Mouse (Mus musculus): ENCODE data around the gene Zar1l. TPM values are rescaled to one million over a fixed set of nuclear protein-coding genes. Genes with fewer than 3 reads are reported as not detected.
A peak's percentile ranks its signal among the peaks of the same experiment; 100 is the strongest.

Zar1l gene
- not detected for total RNA-seq (2018; cell fraction: chromatin; rRNA removed)
- not detected for total RNA-seq (2018; cell fraction: cytosol; rRNA removed)
- not detected for total RNA-seq (2018; cell fraction: nucleus; rRNA removed)
- not detected in 3 replicates for polyA plus RNA-seq (2018)

DNA sequence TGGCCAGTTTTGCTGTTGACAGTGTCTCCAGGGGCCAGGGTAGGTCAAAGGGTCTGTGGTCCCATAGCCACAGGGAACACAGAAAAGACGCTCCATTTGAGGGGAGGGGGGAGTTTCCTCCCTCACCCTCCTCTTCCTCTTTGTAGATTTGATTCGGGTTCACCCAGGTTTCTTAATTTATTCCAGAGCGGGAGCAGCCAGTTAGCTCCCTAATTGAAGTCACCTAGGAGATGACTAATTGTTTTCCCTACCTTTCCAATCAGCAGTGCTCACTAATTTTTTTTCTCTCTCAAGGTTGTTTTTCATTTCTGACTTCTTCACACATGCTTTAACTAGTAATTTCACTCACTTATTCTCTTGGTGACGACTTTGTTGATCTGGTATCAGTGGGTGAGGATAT, at the start of gene Zar1l:
Zar1l (minus strand) TSS at position 101 of the 400 bp plus-strand sequence.
- 63% methylated on average over 4 of the region's 4 CpGs for WGBS (ENCODE audit: missing documents)
- no peaks in the 10 kb centered on the region for H3K79me2 ChIP-seq (ENCODE audit: inconsistent target)
- no peaks in the 10 kb centered on the region for H3K36me3 ChIP-seq (ENCODE audit: inconsistent target)
- H3K27ac ChIP-seq = no peak within 1 kb of the TSS
- H3K4me3 ChIP-seq (ENCODE audit: inconsistent target) = no peak within 1 kb of the TSS

DNA sequence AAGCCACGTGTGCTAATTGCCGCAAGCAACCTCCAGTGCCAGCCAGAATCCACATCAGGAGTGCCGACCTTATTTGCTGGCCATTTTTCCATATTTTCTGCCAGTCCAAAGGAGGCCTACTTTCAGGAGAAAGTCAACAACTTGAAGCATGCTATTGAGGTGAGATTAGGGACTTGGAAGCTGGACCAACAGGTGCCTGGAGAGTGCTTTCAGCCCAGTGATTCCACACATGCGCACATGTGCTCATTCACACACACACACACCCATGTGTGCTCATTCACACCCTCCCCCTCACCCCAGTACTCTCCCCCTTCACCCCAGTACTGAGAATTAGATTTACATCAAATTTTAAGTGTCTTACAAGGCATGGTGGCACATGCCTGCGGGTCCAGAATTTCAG, 49.0 kb upstream of the Zar1l start:
- Histone ChIP-seq H3K79me2 (ENCODE audit: inconsistent target) (no peaks in the 10 kb centered on the region), H3K36me3 (ENCODE audit: inconsistent target) (peaks cover 23% of the 10 kb centered on the region), H3K4me3 (ENCODE audit: inconsistent target) (no peak overlapping the region), H3K27ac (no peak overlapping the region)
- WGBS (ENCODE audit: missing documents) = 96% methylated on average over 5 of the region's 5 CpGs

DNA sequence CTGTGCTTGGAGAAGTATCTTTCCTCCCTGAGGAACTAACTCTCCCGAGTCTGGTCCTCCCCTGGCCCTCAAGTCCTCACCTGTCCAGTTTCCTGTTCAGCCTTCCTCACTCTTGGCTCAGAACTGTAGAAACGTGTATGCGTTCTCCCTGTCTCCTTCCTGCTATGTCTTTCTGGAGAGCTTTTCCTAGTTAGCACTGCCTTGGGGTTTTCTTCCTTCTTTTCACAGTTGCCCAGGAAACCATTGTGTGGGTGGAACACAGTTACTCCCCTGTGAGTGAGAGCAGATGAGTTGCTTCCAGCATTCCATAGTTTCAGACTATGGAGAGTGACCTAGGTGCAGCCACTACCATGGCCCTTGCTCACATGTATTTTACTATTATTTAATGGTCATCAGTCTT, 48.3 kb upstream of the Zar1l start:
- H3K36me3 ChIP-seq (ENCODE audit: inconsistent target) = peaks cover 18% of the 10 kb centered on the region; the same call in 1 of the 2 replicates
- H3K79me2 ChIP-seq (ENCODE audit: inconsistent target) = no peaks in the 10 kb centered on the region
- H3K4me3 ChIP-seq (ENCODE audit: inconsistent target) = no peak overlapping the region
- 78% methylated on average over 3 of the region's 3 CpGs for WGBS (ENCODE audit: missing documents)
- no peak overlapping the region for H3K27ac ChIP-seq

DNA sequence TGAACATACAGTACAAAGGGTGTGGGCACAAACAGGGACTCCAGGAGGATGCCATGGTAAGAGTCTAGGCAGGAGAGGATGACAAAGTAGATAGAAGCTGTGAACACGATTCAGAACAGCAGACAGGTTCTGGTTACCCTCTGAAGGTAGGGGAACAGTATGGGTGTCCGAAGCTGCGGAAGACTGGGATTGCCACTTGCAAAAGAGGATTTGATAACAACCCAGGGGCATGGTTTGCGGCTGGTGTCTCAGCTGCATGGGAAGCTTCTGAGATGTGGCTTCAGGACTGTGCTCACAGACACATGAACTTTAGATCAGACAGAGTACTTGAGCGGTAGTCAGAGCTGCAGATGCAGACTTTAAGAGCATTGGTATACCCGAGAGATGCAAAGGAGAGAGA, 46.5 kb upstream of the Zar1l start:
- Histone ChIP-seq H3K4me3 (ENCODE audit: inconsistent target) (no peak overlapping the region), H3K36me3 (ENCODE audit: inconsistent target) (peaks cover 8% of the 10 kb centered on the region; the same call in 1 of the 2 replicates), H3K79me2 (ENCODE audit: inconsistent target) (no peaks in the 10 kb centered on the region), H3K27ac (no peak overlapping the region)
- WGBS (ENCODE audit: missing documents) = 90% methylated on average over 6 of the region's 6 CpGs

DNA sequence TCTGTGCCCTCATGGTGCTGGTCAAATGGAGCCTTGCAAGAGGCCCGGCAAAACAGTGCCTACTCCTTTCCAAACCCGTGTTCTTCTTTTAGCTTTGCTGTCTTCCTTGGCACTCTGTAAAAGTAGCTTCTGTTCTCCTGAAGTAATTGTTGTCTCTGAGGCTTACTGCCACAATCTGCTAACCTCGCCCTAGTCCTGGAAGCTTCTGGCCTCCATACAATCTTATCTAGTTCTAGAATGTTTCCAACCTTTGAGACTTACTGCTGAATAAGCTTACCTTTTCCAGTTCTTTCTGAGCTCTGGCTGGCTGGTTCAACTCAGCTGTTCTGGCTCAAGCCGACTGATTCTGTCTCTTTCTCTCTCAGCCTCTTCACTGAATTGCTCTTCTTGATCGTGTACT, 43.8 kb upstream of the Zar1l start:
- Histone ChIP-seq H3K79me2 (ENCODE audit: inconsistent target) (no peaks in the 10 kb centered on the region), H3K36me3 (ENCODE audit: inconsistent target) (no peaks in the 10 kb centered on the region), H3K4me3 (ENCODE audit: inconsistent target) (no peak overlapping the region), H3K27ac (no peak overlapping the region)
- 93% methylated on average over 5 of the region's 5 CpGs for WGBS (ENCODE audit: missing documents)

DNA sequence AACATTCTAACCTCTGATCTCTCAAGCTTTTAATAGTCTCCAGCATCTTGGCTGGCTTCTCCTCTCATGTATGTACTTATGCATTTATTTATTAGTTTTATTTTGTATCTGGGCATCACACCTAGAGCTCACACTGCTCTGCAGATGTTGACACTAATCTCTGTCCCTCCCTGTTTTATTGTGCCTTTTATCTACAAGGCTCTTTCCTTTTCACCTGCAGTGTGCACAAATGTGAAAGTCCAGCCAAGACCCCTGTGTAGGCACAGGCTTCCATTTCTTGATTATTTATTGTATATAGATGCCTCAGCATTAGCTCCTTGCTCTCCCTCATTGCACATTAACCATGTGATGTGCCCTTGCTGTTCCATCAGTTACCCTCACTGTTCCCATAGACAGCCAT, 43.4 kb upstream of the Zar1l start:
- Histone ChIP-seq H3K27ac (no peak overlapping the region), H3K36me3 (ENCODE audit: inconsistent target) (no peaks in the 10 kb centered on the region), H3K79me2 (ENCODE audit: inconsistent target) (no peaks in the 10 kb centered on the region), H3K4me3 (ENCODE audit: inconsistent target) (no peak overlapping the region)

DNA sequence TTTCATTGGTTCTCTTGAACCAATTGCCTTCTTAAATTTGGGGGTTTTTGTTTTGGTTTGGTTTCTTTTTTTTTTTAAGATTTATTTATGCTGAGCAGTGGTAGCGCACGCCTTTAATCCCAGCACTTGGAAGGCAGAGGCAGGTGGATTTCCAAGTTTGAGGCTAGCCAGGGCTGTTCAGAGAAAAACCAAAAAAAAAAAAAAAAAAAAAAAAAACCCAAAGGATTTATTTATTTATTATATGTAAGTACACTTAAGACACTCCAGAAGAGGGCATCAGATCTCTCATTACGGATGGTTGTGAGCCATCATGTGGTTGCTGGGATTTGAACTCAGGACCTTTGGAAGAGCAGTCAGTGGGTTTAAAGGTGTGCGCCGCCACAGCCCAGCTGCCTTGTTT, 42.9 kb upstream of the Zar1l start:
- H3K27ac ChIP-seq = no peak overlapping the region
- no peaks in the 10 kb centered on the region for H3K36me3 ChIP-seq (ENCODE audit: inconsistent target)
- WGBS (ENCODE audit: missing documents) = 94% methylated on average over 5 of the region's 5 CpGs
- no peak overlapping the region for H3K4me3 ChIP-seq (ENCODE audit: inconsistent target)
- H3K79me2 ChIP-seq (ENCODE audit: inconsistent target) = no peaks in the 10 kb centered on the region

DNA sequence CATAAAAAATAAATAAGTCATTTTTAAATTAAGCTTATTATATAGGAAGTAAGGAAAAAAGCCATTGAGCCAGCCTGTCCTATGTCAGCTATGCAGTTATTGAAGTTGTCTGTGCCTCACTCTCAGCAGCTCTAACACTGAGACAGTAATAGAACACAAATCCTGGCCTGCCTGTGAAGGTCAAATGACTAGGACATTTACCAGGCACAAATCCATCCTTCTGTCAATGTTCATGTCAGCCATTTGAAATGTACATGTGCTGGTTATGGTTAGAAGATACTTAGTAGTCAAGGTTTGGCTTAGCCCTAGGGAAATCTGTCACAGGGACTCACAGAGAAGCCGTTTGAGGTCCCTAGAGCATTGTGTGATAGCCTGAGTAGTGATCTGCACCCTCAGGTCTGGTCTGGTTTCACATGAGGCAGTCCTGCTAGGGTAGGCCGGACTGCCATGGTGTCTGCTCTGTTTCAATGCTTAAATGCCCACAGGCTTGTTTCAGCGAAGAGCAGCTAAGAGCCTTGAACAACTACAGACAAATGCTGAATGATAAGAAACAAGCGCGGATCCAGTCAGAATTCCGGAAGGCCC, 41.6 kb upstream of the Zar1l start:
- Histone ChIP-seq H3K27ac (no peak overlapping the region), H3K79me2 (ENCODE audit: inconsistent target) (no peaks in the 10 kb centered on the region), H3K36me3 (ENCODE audit: inconsistent target) (no peaks in the 10 kb centered on the region), H3K4me3 (ENCODE audit: inconsistent target) (no peak overlapping the region)
- 96% methylated on average over 6 of the region's 6 CpGs for WGBS (ENCODE audit: missing documents)

DNA sequence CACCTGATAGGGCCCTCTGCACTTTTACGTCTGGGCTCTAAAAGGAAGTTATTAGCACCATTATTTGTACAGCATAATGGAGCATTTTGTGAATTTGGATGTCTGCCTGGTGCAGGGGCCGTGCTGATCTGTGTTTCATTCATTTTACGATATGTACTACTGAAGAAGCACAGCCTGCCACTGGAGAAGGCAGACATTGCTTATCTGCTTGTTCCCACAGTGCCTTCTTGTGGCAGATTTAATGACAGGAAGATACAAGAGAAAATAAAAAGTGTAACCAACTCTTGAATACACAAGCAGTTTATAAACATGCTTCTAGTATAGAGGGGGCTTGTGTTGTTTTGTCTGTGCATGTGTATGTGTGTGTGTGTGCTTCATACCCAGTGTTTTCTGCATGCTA, 33.7 kb upstream of the Zar1l start:
- H3K79me2 ChIP-seq (ENCODE audit: inconsistent target) = no peaks in the 10 kb centered on the region
- H3K36me3 ChIP-seq (ENCODE audit: inconsistent target) = no peaks in the 10 kb centered on the region
- H3K4me3 ChIP-seq (ENCODE audit: inconsistent target) = no peak overlapping the region
- H3K27ac ChIP-seq = no peak overlapping the region
- 97% methylated on average over 3 of the region's 3 CpGs for WGBS (ENCODE audit: missing documents)

DNA sequence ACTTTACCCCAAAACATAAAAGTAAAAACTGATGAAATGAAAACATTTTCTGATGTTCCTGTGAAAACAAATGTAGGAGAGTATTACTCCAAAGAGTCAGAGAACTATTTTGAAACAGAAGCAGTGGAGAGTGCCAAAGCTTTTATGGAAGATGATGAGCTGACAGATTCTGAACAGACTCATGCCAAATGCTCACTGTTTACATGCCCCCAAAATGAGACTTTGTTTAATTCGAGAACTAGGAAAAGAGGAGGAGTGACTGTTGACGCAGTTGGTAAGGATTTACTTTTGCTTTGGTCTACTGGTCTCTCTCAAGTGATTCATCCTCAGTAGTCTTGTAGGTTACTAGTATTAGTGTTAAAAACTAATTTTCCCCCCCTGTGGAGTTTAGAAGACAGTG, 25.2 kb upstream of the Zar1l start:
- H3K27ac ChIP-seq = no peak overlapping the region
- no peaks in the 10 kb centered on the region for H3K79me2 ChIP-seq (ENCODE audit: inconsistent target)
- WGBS (ENCODE audit: missing documents) = 83% methylated on average over 2 of the region's 2 CpGs
- H3K36me3 ChIP-seq (ENCODE audit: inconsistent target) = no peaks in the 10 kb centered on the region
- no peak overlapping the region for H3K4me3 ChIP-seq (ENCODE audit: inconsistent target)

DNA sequence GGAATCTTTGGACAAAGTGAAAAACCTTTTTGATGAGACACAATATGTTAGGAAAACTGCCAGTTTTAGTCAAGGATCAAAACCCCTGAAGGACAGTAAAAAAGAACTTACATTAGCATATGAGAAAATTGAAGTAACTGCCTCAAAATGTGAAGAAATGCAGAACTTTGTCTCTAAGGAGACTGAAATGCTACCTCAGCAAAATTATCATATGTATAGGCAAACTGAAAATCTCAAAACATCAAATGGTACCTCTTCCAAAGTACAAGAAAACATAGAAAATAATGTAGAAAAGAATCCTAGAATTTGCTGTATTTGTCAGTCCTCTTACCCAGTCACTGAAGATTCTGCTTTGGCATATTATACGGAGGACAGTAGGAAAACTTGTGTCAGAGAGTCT, 23.3 kb upstream of the Zar1l start:
- H3K79me2 ChIP-seq (ENCODE audit: inconsistent target) = no peaks in the 10 kb centered on the region
- H3K27ac ChIP-seq = no peak overlapping the region
- WGBS (ENCODE audit: missing documents) = 100% methylated on average over 1 of the region's 1 CpGs
- no peak overlapping the region for H3K4me3 ChIP-seq (ENCODE audit: inconsistent target)
- no peaks in the 10 kb centered on the region for H3K36me3 ChIP-seq (ENCODE audit: inconsistent target)

DNA sequence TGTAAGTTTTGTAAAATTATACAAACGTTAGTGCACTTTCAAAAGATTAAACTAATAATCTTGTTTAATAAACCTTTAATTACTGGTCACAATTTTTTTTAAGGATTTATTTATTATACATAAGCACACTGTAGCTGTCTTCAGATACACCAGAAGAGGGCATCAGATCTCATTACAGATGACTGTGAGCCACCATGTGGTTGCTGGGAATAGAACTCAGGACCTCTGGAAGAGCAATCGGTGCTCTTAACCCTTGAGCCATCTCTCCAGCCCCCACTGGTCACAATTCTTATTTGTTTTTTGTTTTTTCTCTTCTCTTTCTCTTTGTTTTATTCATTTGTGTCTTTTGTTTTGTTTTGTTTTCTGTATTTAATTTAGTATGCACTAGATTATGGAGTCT, 7.3 kb upstream of the Zar1l start:
- H3K79me2 ChIP-seq (ENCODE audit: inconsistent target) = no peaks in the 10 kb centered on the region
- H3K36me3 ChIP-seq (ENCODE audit: inconsistent target) = no peaks in the 10 kb centered on the region
- H3K27ac ChIP-seq = no peak overlapping the region
- WGBS (ENCODE audit: missing documents) = 89% methylated on average over 2 of the region's 2 CpGs
- H3K4me3 ChIP-seq (ENCODE audit: inconsistent target) = no peak overlapping the region

DNA sequence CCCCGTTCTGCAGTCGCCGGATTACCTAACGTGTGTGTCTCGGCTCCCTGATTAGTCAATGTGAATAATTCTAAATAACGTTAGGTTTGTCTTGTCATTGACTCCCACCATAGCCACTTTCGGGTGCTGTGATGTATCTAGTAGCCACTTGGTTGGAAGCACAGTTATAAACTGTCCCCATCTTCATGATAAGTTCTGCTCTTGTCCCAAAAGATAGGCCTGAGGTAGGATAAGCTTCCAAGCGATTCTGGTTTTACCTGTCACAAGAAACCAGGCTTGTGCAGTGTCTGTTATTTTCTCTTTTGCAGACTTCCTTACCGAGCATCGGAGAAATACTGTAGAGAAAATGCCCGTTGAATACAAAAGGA, 4.9 kb upstream of the Zar1l start:
- Histone ChIP-seq H3K79me2 (ENCODE audit: inconsistent target) (no peaks in the 10 kb centered on the region), H3K27ac (no peak overlapping the region), H3K36me3 (ENCODE audit: inconsistent target) (no peaks in the 10 kb centered on the region), H3K4me3 (ENCODE audit: inconsistent target) (peak overlapping the region; percentile 58)
- WGBS (ENCODE audit: missing documents) = 2% methylated on average over 11 of the region's 11 CpGs

DNA sequence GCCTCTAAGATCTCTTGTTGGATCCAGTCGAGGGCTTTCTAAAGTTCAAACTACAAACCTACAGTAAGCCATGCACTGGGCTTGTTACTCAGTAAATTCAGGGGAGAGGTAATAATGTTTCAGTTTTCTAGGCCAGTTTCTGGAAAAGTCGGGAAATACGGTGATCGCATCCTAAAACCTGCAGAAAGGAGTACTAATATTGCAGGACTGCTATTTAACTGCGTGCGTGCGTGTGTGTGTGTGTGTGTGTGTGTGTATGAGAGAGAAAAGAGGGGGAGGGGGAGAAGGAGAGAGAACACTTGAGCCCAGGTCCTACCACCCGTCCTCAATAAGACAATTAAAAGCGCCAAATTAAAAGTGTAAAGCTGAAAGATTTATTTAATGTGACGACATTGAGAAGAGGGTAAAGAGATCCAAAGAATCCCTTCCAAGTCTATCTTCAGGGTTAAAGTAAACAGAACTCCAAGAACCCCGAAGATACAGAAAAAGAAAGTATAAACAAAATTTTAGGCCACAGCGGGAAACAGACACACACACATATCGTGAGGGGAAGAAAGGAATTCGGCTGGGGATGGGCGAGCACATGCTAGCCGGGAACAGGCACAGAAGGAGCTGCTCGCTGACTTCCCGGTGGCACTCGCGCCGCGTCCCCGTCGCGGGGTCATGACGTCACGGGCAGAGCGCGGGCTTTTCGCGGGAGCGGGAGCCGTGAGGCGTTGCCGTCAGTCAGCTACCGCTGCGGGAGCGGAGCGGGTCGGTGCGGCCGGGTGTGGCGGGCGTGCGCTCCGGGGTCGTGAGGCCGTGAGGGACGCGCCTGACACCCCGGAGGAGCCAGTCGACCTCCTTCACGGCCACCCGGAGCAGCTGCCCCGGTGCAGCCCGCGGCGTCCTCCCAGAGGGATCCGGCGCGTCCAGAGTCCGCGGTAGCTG, 4.2 kb upstream of the Zar1l start, which contains the start of gene Brca2:
Brca2 (plus strand) TSS at position 694 of the 930 bp plus-strand sequence.
- no peaks in the 10 kb centered on the region for H3K36me3 ChIP-seq (ENCODE audit: inconsistent target)
- no peaks in the 10 kb centered on the region for H3K79me2 ChIP-seq (ENCODE audit: inconsistent target)
- peak within 1 kb of the TSS; percentile 58 for H3K4me3 ChIP-seq (ENCODE audit: inconsistent target)
- H3K27ac ChIP-seq = peak within 1 kb of the TSS; percentile 28; the same call in 1 of the 2 replicates
- 4% methylated on average over 56 of the region's 63 CpGs for WGBS (ENCODE audit: missing documents)

DNA sequence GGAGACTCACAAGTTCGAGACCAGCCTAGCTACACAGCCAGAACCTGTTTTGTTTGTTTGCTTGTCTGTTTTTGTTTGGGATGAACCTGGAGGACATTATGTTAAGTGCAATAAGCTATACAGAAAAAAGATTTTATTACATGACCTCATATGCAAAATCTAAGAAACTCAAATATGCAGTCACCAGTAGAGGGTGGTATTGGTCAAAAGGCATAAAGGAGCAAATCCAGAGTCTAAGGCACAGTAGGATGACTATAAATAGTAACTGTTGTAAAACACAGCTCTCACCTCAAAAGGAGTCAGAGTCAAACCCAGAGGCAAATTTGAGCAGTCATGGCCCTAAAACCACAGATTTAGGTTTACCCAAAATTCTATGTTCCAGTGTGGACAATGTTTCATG, 1.6 kb upstream of the Zar1l start:
- H3K27ac ChIP-seq = no peak overlapping the region
- H3K36me3 ChIP-seq (ENCODE audit: inconsistent target) = no peaks in the 10 kb centered on the region
- 100% methylated on average over 1 of the region's 1 CpGs for WGBS (ENCODE audit: missing documents)
- H3K4me3 ChIP-seq (ENCODE audit: inconsistent target) = no peak overlapping the region
- no peaks in the 10 kb centered on the region for H3K79me2 ChIP-seq (ENCODE audit: inconsistent target)
